Mouse (Mus musculus): ENCODE measurements around the gene Grin2b. TPM values are rescaled to one million over a fixed set of nuclear protein-coding genes. Genes with fewer than 3 reads are reported as not detected.

Grin2b gene
- total RNA-seq, 2 experiments from 2014 or later = 0.04 to 0.14 TPM

DNA sequence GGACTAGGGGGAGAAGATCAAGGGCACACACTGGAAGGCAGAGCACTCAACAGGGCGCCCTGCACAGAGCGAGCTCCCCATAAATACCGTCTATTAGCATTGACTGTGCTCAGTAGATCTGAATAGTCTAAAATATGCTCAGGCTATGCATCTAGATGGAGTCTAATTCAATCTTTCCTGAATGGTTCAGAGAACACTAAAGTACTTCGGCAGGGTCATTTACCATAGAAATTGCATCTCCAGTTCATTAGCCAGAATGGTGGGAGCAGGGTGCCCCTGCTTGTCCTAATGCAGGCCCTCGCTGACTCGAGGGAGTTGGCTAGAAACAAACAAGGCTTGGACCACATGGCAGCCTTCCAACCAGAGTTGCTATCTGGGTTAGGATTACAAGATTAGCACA lies 64.1 kb downstream of the Grin2b start:
- intact Hi-C loops (cut with DNase I; ENCODE audit: low total_unique reads) = no loop called here
- no peak for DNase-seq

DNA sequence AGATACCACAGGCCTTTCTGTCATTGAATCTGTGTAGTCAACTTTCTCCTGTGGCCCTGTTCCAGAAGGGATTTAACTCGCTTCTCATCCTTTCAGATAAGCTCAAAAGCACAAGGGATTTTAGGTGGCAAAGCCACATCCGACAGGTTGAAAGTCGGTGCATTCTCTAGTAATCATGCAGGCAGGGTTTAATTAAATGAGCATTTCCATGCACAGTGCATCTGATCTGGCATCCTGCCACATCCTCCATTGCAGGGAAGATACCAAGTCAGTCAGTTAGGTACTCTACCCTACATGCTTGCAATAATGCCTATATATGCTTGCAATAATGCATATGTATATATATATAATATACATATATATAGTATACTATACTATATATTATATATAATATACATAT lies 64.8 kb downstream of the Grin2b start:
- DNase-seq = no peak
- intact Hi-C loops (cut with DNase I; ENCODE audit: low total_unique reads) = no loop called here

DNA sequence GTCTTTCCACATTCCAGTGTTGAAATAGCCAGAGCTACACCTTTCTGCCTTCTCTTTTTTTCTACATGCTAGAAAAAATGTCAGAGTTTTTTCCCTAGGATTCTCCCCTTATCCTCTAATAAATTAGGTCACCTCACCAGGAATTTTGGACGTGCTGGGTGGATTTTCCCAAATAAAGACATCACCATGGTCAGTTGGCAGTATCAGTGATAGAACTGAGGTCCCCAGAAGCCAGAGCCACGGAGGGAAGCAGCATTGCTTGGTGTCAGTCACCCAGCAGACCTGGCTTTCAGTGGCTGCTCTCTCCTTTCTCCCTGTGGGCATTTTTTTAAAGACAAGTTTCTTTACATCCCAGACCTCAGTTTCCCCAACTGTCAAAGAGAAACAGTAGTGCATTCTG lies 68.1 kb downstream of the Grin2b start:
- intact Hi-C loops (cut with DNase I; ENCODE audit: low total_unique reads) = no loop called here
- no peak for DNase-seq

DNA sequence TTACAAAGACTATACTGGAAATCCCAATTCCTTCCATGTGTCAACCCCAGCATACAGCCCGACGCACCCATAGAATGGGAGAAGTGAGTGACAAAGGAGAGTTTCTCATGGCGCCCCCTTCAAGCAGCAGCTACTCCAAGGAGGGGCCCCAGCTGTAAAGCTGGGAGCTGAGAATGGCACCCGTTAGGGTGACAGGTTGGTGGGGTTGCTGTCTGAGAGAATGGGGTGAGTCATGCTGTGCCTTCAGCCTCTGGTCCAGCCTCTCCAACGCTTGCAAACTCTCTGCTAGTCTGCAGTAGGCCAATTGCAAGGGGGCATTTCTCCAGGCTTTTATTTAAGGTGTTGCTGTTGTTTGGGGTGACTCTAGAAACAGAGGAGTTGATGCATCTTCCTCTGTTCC lies 73.1 kb downstream of the Grin2b start:
- DNase-seq = no peak
- intact Hi-C loops (cut with DNase I; ENCODE audit: low total_unique reads) = no loop called here

DNA sequence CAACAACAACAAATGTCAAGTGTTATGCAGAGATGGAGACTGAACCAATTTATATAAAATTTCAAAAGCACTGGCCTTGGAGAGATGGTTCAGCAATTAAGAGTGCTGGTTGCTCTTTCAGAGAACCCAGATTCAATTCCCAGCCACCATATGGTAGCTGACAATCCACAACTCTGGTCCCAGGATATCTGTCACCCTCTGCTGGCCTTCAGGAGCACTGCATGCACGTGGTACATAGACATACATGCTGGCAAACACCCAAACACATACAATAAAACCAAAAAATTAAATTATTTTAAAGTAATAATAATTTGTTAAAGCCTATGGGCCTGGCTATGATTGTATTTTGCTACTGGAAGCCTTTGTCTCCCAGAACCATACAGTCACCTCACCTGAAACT lies 77.0 kb downstream of the Grin2b start:
- no peak for DNase-seq
- intact Hi-C loops (cut with DNase I; ENCODE audit: low total_unique reads) = no loop called here

DNA sequence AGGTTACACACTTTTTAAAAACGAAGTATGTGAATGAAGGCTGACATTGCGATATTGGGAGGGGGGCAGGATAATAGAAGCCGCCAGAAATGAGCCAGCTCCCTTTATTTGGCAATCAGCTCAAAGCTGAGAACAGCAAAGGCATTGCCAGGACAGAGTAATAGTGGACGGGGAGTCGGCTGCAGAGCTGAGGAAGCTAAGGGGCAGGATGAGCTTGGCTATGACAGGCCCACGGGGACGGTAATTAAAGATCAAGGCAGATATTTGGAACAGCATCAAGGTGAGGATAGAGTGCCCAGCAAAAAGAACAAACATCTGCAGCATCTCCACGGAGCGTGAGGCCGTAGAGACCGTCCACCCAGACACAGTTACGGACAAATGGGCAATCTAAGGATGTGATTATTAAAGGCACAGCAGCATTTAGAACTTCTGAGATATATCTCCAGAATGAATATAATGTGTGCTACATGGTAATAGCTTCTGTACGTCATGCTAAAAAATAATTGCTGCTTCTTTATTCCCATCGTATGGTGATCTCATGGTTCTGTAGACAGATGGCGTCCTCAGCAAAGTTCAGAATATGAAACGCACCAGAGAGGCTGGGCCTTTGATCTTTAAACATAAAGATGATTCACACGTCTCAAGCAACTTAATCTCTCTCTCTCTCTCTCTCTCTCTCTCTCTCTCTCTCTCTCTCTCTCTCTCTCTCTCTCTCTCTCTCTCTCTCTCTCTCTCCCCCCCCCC lies 93.1 kb downstream of the Grin2b start:
- intact Hi-C loops (cut with DNase I; ENCODE audit: low total_unique reads) = no loop called here
- no peak for DNase-seq

DNA sequence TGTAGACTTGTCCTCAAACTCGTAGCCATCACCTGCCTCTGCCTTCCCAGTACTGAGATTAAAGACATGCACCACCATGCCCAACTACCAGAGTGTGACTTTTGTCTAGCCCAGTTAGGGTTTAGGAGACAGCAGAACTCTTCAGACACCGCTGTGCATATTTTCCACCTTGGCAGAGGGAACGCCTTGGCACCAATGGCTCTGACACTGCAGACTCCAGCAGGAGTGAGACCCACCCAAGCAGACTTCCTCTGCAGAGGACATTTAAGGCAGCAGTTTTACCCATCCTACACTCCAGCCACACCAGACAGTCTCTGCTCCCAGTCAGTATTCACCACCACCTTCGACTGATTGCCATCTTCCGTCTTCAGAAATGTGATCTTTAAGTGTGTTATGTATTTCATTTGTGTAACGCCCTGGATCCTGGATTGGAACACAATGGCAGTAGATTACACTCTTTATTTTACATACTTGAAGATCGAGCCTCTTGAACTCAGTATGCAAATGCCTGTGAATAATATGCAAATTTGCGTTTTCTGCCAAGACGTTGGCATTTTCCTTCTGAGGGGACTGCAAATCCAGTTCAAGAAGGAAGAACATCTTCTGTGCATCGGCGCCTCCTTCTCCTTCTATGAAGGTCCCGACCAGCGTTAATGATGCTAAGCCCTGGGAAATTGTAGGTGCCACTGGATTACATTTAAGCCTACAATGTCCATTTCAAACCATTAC lies 100.8 kb downstream of the Grin2b start:
- DNase-seq = no peak
- intact Hi-C loops (cut with DNase I; ENCODE audit: low total_unique reads) = no loop called here

DNA sequence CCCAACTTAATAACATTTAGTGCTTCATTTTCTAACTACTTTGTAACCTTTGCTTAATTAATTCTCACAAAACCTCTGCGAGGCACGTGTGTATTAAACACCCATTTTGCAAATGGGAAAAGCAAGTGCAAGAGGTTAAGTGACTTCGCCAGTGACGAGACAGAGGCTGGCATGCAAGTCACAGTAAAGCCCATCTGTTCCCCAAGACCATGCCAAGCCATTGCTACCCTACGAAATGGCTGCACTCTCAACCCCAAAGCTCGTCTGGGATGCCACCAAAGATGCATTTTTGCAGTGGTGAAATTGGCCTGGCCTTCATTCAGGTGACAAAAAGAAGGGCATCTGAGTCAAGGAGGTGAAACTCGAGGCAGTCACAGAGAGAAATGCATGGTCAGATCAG lies 103.2 kb downstream of the Grin2b start:
- DNase-seq = no peak
- intact Hi-C loops (cut with DNase I; ENCODE audit: low total_unique reads) = no loop called here

DNA sequence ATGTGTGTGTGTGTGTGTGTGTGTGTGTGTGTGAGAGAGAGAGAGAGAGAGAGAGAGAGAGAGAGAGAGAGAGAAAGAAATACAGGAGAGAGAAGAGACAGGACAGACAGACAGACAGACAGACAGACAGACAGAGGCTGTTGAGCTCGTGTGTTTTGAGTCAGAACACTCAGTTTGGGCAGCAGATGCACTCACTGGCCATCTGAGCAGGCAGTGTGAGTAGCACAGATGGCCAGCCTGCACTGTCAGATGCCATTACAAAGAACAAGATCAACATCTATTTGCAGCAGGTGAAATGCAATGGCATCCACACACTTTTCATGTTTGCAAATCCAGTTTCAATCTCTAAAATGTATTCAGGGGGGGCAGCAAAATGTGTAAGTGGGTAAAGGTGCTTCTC lies 120.0 kb downstream of the Grin2b start:
- no peak for DNase-seq
- intact Hi-C loops (cut with DNase I; ENCODE audit: low total_unique reads) = no loop called here

DNA sequence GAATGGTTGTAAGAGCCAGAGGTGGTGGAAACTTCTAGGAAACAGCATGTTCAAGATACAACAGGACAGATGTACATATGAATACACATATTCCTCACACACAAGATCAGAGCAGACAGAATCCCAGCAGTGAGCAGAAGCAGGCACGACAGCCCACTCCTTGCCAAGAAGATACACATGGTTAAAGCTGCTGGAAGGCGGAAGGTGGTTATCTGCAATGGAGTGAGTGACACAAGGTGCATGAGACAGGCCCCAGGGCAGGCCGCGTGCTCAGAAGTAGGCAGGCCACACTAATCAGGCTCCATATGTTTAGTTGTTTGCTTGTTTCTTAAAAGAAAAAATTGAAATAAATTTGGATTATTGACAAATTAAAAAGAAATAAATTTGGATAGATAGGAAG lies 123.0 kb downstream of the Grin2b start:
- intact Hi-C loops (cut with DNase I; ENCODE audit: low total_unique reads) = no loop called here
- DNase-seq = no peak

DNA sequence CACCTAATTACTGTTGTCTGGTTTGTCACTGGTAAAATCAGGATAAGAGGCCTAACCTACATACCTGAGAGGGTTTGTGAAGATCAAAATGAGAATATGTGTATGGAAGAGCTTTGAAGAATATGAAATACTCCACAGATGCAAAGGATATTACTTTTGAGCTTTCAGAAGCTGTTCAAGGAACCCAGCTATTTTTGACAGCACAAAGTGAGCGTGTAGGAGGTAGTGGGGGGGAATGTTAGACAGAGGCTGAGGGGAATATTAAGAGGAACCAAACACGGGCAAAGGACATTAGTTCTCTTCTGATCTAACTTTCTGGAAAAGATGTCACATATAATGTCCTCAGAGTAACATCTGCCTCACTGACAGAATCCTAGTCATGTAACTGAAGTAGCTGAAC lies 125.2 kb downstream of the Grin2b start:
- intact Hi-C loops (cut with DNase I; ENCODE audit: low total_unique reads) = no loop called here

DNA sequence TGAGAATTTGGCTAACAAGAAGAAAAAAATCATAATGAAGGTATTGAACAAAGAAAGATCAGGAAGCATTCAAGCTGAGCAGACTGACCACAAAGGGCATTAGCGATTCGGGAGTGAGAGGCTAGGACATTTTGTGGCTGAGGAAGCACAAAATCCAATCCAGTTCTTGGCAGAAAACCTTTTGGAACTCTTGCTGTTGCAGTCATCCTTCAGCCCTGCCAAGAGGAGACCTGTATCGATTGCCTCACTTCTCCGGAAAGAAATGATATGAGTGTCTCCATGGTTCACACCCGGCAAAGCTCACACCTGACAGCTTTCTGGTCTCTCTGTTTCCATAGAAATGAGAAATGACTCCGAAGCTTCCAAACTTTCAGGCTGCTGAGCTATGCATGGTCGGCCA lies 127.2 kb downstream of the Grin2b start:
- no peak for DNase-seq

More for the DNA sequence above, 125.2 kb downstream of the Grin2b start:
- DNase-seq = no peak

DNA sequence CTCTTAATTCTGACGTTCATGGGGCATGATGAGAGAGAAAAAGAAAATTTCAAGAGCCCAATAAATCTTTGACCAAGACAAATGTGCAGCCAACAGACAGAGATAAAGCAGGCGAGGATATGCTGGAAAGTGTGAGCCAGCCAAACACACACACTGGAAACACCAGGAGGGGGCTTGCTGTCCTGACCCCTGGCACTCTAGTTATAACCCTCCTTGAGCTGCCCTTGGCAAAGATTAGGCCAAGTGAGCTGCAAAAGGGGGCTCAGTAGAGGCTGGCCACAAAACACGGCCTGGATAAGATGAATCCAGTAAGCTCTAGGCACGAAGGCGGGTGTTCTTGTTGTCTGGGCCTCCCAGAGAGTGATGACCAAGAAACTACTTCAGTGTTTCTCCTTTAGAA lies 128.8 kb downstream of the Grin2b start:
- no peak for DNase-seq
- intact Hi-C loops (cut with DNase I; ENCODE audit: low total_unique reads) = no loop called here

More for the DNA sequence above, 127.2 kb downstream of the Grin2b start:
- intact Hi-C loops (cut with DNase I; ENCODE audit: low total_unique reads) = no loop called here

DNA sequence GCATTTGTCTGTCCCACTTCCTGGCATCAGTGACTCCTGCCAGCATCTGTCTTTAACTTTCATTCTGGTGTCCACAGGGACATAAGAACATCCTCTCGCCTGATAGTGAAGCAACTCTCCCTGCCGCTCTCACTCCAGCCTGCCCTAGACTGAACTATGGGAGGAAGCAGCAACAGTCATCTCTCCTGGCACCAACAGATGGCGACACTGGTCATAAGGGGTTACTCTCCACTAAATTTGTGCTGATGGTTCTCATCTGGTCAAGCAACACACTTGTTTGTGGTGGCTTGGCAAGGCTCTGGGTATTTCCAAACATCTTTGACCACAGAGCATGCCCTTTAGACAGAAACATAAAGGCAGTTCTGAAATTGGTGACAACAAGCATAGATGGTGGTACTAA lies 130.9 kb downstream of the Grin2b start:
- intact Hi-C loops (cut with DNase I; ENCODE audit: low total_unique reads) = no loop called here

DNA sequence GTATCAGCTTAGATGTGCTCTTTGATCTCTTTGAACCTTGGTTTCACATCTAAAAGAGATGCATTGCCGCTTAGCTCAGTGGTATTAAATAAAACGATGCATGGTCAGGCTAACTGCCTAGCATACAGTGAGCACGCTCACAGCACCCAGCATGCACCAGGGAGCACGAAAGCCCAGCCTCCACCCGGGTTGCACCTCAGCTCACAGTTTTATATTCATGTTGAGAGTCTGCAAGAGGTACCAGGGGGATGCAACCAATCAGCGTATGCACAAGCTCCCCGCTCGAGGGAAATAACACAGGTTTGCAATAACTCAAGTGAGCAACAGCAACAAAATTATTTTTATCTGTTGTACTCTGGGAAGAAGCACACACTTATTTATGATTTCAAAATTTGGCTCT lies 131.5 kb downstream of the Grin2b start:
- no peak for DNase-seq
- intact Hi-C loops (cut with DNase I; ENCODE audit: low total_unique reads) = no loop called here

More for the DNA sequence above, 130.9 kb downstream of the Grin2b start:
- no peak for DNase-seq

DNA sequence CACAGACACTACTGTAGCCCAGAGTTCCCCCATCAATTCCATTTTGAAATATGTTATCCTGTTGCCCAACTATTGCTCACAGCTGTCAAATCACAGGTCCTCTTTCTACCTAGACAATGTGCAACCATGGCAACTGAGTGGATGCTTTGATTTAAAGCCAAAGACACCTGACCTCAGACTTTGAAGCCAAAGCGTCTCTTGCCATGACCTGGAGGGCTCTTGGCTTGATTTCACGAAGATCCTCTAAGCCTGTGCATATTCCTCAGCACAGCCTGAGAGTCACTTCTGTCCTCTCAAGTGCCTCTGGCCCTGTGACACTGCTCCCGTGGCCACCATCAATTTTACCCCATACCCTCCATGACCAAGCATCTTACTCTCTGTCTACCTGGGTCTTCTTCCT lies 132.4 kb downstream of the Grin2b start:
- intact Hi-C loops (cut with DNase I; ENCODE audit: low total_unique reads) = no loop called here

DNA sequence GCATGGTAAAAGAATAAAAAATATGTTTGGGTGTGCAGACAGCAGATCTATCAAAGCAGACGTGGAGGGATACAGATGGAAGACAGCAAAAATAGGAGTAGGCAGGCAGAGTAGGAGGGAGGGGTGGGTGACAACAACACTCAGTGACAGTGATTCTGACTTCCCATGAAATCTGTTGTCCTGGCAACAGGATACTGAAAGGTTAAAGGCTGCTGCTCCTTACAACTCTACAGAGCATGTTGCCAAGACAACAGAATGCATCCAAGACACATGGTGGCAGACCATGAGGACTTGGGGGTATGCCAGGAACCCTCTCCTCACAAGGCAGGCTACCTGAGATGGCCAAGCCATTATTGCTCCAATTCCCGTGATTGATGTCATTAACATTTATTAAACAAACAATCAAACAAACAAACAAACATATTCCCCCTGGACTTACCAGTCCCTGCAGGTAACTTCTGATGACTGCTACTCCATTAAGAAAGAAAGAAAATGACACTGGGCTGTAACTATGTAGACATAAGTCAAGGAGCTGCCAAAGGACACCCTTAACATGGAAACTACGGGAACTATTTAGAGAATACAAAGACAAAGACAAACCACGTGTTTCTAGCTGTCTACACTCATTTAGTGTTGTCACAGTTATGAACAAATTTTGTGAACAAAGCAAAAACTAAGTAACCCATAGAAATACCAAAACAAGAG lies 143.9 kb downstream of the Grin2b start:
- no peak for DNase-seq
- intact Hi-C loops (cut with DNase I; ENCODE audit: low total_unique reads) = no loop called here

More for the DNA sequence above, 132.4 kb downstream of the Grin2b start:
- no peak for DNase-seq

DNA sequence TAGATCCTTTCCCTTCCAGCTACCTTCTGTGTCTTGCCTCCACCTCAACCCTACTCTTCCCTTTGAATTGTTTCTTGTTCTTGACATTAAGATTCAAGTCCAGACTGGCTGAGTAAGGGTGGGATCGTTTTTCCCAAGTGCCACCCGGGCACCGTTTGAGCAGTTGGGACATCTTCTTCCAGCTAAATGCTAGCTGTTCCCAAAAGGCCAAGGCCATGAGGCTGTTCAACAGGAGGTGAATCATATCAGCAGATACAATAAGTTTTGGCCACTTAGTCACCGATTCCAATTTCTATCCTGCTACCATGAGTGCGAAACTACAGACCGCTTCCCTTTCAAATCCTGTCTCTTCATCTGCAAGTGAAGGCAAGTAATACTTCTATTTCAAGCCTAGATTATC lies 146.4 kb downstream of the Grin2b start:
- intact Hi-C loops (cut with DNase I; ENCODE audit: low total_unique reads) = no loop called here
- DNase-seq = no peak

DNA sequence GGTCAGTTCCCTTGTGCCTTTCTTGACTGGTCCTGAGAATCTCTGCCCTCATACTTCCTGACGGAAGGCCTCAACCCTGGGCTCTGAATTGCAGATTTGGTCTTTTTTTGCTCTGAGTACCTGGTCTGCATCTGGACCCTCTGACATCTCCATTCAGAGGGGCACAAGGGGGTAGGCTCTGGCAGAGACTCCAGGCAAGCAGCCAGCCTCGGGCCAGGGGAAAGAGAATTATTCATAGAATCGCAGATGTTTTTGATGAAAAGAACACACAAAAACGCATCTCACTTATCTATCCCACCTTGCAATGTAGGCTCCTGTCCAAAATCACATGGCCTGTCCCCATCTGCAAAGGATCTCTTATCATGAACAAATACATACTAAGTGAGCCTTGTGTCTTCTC lies 147.5 kb downstream of the Grin2b start:
- intact Hi-C loops (cut with DNase I; ENCODE audit: low total_unique reads) = no loop called here
- no peak for DNase-seq

DNA sequence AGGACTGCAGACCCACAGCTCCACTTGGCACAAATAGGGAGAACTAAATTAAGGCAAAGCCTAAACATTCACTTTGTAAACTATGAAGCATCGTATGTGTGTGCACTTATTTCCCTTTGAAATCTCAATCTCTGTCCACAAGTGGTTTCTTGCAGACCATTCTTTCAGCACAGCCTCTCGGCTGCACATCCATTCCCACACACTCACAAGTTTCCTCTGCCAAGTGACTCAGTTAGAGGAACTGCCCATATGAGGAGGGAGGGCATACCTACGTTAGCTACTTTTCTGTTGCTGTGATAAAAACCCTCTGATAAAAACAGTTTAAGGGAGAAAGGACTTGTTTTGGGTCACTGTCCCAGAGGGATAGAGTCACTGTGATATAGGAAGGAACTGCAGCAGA lies 152.9 kb downstream of the Grin2b start:
- intact Hi-C loops (cut with DNase I; ENCODE audit: low total_unique reads) = no loop called here
- no peak for DNase-seq

DNA sequence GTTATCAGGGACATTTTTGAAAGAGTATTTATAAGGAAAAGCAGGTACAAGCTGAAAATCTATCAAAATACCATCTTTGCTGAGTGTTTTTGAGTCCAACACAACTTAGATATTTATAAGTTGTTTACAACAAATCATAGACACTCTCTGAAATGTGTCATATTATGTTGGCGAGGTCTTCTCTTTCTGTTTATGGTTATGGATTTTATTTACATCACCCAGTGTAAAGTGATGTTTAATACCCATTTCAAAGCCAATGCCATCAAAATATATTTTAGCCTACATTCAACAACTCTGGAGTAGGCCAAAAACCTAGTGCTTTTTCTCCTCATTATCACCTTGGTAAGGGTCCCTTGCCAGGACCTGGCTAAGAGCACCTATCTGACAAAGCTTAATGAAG lies 154.3 kb downstream of the Grin2b start:
- intact Hi-C loops (cut with DNase I; ENCODE audit: low total_unique reads) = no loop called here
- no peak for DNase-seq

All from gastrocnemius, postnatal 14 days (tissue).